Mouse (Mus musculus) embryonic fibroblast, embryonic 13.5 days (primary cell): ENCODE results near the gene Limd2. TPM values are rescaled to one million over a fixed set of nuclear protein-coding genes. Genes with fewer than 3 reads are reported as not detected.

Source experiments
- H3K27ac ChIP-seq: 2 replicates; pipeline ENCODE4 v1.5.1; 2012; ENCODE audit warnings: low read length, control low read depth, inconsistent platforms; ENCODE audit not compliant: insufficient read depth
- H3K4me1 ChIP-seq: 2 replicates; pipeline ENCODE4 v1.6.1; 2011; ENCODE audit warnings: low read length; ENCODE audit not compliant: control insufficient read depth, insufficient read depth
- H3K4me3 ChIP-seq: 2 replicates; pipeline ENCODE4 v1.5.1; 2011; ENCODE audit warnings: mild to moderate bottlenecking, control low read depth, low read length; ENCODE audit not compliant: insufficient read depth
- CTCF ChIP-seq: IDR thresholded peaks from 2 replicates; pipeline ENCODE4 v1.5.1; 2011; ENCODE audit warnings: mild to moderate bottlenecking, control low read depth, low read length, moderate library complexity, borderline replicate concordance; ENCODE audit not compliant: insufficient read depth
- POLR2A ChIP-seq: IDR thresholded peaks from 2 replicates; pipeline ENCODE4 v1.6.1; 2011; ENCODE audit warnings: low read depth, mild to moderate bottlenecking, control low read depth, low read length, moderate library complexity
- polyA plus RNA-seq: library from polyadenylated mRNA; stranded (reverse); fragments of >200 nt; gene quantifications from 2 replicates; pipeline ENCODE4 v1.2.4, GENCODE M21; 2011; ENCODE audit warnings: low read depth; ENCODE audit not compliant: missing spikeins, insufficient read length

The Limd2 gene
- polyA plus RNA-seq, 1 experiment = 70.6 TPM

DNA sequence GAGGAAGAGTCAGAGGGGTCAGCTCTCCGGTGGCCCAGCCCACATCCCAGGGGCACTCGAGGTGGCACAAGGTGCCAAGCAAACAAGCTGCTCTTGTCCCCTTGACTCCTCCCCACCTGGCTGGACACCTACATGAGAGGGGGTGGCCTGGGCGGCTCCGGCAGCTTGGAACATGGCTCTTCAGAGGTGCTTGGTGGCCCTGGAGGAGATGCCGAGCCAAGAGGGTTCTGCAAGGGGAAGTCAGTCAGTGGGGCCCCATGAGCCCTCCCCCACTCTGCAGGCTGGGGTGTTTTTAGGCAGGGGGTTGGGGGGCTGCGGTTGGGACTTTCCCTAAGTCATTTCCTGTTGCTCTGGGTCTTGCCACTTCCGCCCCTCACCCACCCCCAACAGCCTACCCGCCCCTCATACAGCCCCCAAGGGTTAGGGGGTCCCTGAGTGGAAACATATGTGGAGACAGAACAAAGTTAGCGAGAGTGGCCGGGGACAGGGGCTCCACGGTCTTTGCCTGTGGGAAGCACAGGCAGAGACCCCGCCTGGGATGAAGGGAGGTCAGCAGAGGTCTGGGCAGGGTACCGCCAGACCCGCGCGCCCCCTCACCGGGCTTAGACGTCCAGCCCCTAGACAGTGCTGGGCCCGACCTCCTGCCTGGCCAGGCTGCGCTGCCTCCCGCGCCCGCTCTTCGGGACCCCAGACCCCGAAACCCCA, 1.3 kb downstream of the Limd2 start:
- peak overlapping the region; percentile 54 for H3K27ac ChIP-seq
- TF ChIP-seq CTCF (no peak), POLR2A (no peak)
- no peaks in the 10 kb centered on the region for H3K4me1 ChIP-seq
- peak overlapping the region; percentile 54 for H3K4me3 ChIP-seq

GRCm38 (mm10) chr11:106158930-106159215, 1.8 kb downstream of the Limd2 start:
- Histone ChIP-seq H3K4me3 (peak overlapping the region; percentile 54), H3K27ac (no peak overlapping the region), H3K4me1 (no peaks in the 10 kb centered on the region)
- no peak for TF ChIP-seq CTCF
- no peak for TF ChIP-seq POLR2A

GRCm38 (mm10) chr11:106158081-106158929, 2.4 kb downstream of the Limd2 start:
- TF ChIP-seq POLR2A = no peak
- peak; percentile 49; the same call in 1 of the 2 replicates for TF ChIP-seq CTCF
- Histone ChIP-seq H3K4me1 (no peaks in the 10 kb centered on the region), H3K4me3 (peak overlapping the region; percentile 54), H3K27ac (no peak overlapping the region)

GRCm38 (mm10) chr11:106157154-106157553, 3.5 kb downstream of the Limd2 start:
- H3K4me1 ChIP-seq = no peaks in the 10 kb centered on the region
- no peak overlapping the region for H3K4me3 ChIP-seq
- H3K27ac ChIP-seq = no peak overlapping the region
- no peak for TF ChIP-seq CTCF
- peak; percentile 7; the same call in 1 of the 2 replicates for TF ChIP-seq POLR2A

DNA sequence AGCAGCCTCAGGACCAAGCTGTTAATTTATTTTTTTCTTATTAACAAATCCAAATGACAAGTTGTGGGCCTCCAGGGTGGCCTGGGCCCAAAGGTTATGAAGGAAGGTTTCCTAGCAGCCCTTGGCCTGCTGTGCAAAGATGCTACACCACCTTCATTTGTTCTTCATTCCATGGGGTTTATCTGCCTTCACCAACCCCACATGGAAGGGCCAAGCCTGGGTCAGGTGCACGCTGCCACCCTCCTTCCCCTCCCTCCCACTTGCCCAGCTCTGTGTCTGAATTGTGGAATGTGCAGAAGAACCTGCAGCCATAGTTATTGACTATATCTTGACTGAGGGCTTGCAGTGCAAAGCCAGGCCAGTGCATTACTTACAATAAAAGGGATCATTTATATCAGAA, 4.4 kb downstream of the Limd2 start:
- no peak overlapping the region for H3K4me3 ChIP-seq
- no peak for TF ChIP-seq CTCF
- peak; percentile 33; the same call in 1 of the 2 replicates for TF ChIP-seq POLR2A
- H3K4me1 ChIP-seq = no peaks in the 10 kb centered on the region
- H3K27ac ChIP-seq = no peak overlapping the region

- no peak for TF ChIP-seq POLR2A
- TF ChIP-seq CTCF = no peak
- Histone ChIP-seq H3K4me3 (no peak overlapping the region), H3K4me1 (no peaks in the 10 kb centered on the region), H3K27ac (no peak overlapping the region)
Measured at GRCm38 (mm10) chr11:106155761-106156160, 4.9 kb downstream of the Limd2 start.

DNA sequence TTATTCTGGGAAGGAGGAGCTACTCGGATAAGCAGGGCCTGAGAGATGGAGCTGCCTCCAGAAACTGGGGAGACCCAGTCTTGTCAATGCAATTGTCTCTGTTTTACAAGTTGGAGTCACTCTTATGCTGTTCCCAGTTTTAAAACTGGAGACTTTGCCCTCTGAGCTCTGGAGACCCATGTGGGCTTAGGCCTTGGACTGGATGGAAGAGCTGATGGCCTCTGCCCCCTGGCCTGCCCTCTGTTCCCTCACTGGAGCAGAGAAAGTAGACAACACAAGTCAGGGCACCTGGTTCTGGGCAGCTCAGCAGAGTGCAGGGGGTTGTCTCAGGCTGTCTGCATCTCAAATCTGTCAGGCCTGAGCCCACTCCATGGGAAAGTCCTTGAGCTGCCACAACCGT, 5.9 kb downstream of the Limd2 start:
- H3K27ac ChIP-seq = no peak overlapping the region
- H3K4me3 ChIP-seq = no peak overlapping the region
- TF ChIP-seq CTCF (no peak), POLR2A (0 out of 2 replicates have a peak, but pooled peaks have one; percentile 10)
- no peaks in the 10 kb centered on the region for H3K4me1 ChIP-seq

DNA sequence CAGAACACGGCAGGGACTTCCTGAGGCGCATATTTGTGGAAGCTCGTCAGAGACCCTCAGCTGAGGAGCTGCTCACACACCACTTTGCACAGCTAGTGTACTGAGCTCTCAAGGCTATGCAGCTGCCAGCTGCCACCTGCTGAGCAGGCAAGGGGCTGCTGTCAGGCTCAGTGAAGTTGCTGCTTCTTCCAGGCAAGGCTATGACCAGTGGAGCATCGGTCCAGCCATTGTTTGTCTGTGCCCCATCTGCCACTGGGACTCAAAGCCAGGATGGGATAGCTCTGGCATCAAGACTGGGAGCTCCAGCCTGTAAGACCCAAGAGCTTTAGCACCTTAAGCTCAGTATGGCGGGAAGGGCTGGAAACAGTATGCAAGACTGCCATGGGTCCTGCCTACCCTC, 6.6 kb downstream of the Limd2 start:
- Histone ChIP-seq H3K4me1 (no peaks in the 10 kb centered on the region), H3K27ac (no peak overlapping the region), H3K4me3 (no peak overlapping the region)
- TF ChIP-seq POLR2A = no peak
- no peak for TF ChIP-seq CTCF

GRCm38 (mm10) chr11:106152132-106152531, 8.5 kb downstream of the Limd2 start:
- Histone ChIP-seq H3K4me1 (no peaks in the 10 kb centered on the region), H3K27ac (no peak overlapping the region), H3K4me3 (no peak overlapping the region)

GRCm38 (mm10) chr11:106151219-106151618, 9.4 kb downstream of the Limd2 start:
- no peaks in the 10 kb centered on the region for H3K4me1 ChIP-seq
- H3K4me3 ChIP-seq = no peak overlapping the region
- TF ChIP-seq CTCF (no peak), POLR2A (no peak)
- no peak overlapping the region for H3K27ac ChIP-seq

More at GRCm38 (mm10) chr11:106152132-106152531, 8.5 kb downstream of the Limd2 start:
- TF ChIP-seq POLR2A (no peak), CTCF (no peak)
